Mouse (Mus musculus) urinary bladder, postnatal 14 days (tissue): ENCODE results near the gene Ganab.
A peak's percentile ranks its signal among the peaks of the same experiment; 100 is the strongest.
"Not testable (repeated sequence)": the region's sequence is repeated elsewhere in the genome, so short reads cannot be mapped to it uniquely, and the experiment has no call there.

Experiments
- DNase-seq: peaks from one replicate; pipeline ENCODE4 v3.0.0; 2021; ENCODE audit warnings: low spot score

The Ganab gene

DNA sequence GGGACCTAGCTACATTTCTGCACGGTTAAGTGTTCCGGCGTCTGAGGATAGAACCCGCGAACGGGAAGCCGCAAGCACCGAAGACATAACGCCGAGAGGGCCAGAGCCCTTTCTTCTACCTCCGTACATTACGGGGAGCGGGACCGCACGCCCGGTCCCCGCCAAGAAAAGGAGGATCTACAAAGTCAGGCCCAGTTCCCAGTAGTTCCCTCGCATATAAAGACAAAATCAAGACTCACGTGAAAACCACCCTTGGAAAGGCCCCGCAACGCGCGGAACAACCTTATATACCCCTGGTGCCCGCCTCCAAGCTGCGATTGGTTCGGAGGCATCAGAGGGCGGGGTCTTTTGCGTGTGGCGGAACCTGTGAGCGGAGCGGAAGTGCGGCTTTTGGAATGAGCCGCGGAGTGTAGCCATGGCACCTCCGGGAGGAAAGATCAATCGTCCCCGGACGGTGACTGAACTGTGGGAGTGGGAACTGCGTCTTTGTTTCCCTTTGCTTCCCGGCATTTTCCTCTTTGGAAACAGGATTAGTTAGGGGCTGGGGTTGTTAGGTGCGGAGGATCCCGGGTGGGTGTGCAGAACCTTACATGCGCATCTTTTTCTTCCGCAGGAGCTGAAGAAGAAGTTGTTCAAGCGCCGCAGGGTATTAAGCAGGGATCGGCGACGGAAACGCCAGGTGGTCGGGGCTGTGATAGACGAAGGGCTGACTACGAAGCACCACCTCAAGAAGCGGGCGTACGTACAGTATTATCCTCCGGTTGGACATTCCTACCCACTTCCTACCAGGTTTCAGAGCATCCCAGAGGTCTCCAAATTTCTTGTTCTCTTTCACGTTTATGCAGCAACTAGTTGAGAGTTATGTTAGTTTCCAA lies 9.1 kb upstream of the Ganab start, which contains the start of the genes 1810009A15Rik and Gm49416:
Gene 1810009A15Rik (plus strand): TSS at position 343 of the 875 bp plus-strand sequence.
Gene Gm49416 (plus strand): TSS at position 416 of the 875 bp plus-strand sequence.
- peak; percentile 96 for DNase-seq

DNA sequence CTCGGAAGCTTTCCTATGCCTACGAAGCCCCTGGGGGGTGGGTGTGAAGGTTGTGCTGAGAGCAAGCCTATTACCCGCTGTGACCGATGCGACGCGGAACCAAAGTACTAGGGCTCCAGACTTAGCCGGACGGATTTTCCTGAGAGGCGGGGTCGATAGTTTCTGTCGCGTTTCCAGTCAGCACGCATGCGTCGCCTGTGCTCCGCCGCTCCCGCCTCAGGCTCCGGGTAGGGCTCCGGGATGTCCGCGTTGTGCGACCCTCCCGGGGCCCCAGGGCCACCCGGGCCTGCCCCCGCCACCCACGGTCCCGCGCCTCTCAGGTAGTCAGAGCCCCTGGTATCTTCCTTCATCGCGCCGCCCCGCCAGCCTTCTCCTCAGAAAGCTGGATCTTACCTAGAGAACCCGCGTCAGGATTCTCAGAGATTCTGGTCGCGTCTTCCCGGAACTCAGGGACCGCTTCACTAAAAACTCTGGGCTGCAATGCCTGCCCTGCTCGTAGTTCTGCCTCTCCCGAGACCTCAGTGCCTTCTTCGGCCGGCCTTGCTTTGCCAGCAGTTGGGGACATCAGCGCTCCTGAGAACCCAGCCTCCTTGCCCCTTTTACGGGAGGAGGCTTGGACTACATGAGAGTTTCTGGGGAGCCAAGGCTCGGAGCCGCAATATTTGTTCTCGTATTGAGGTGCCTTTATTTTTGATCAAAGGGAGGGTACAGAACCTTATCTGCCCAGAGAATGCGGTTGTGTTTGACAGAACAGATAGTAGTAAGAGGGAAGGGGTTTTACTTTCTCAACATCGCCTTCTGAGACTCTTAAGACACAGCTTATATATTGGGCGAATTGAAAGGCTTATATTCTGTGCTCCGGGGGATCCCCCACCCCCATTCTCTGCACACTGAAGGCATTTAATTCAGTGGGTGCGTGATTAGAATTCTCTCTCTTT lies 4.8 kb upstream of the Ganab start, which contains the start of gene Ints5:
Gene Ints5 (plus strand): TSS at position 177 of the 938 bp plus-strand sequence.
- peak; percentile 84 for DNase-seq

DNA sequence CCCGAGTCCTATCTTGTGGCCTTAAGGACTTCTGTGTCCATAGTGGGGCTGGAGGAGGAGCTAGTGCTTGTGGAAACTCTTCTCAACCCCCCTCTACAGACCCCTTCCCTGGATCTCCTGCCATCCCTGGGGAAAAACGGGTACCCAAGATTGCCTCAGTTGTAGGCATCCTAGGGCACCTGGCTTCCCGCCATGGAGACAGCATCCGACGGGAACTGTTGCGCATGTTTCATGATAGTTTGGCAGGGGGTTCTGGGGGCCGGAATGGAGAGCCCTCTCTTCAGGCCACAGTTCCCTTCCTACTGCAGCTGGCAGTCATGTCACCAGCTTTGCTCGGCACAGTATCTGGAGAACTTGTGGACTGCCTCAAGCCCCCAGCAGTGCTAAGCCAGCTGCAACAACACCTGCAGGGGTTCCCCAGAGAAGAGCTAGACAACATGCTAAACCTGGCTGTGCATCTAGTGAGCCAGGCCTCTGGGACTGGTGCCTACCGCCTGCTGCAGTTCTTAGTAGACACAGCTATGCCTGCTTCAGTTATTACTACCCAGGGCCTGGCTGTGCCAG lies 2.4 kb upstream of the Ganab start:
- DNase-seq, result no peak

DNA sequence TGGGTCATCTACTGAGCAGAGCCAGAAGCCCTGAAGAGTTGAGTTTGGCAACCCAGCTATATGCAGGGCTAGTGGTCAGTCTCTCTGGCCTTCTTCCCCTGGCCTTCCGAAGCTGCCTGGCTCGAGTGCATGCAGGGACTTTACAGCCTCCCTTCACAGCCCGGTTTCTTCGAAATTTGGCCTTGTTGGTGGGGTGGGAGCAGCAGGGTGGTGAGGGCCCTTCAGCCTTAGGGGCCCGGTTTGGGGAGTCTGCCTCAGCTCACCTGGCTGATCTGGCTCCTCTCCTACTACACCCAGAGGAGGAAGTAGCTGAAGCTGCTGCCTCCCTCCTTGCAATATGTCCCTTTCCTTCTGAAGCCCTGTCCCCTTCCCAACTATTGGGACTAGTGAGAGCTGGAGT lies 1.6 kb upstream of the Ganab start:
- DNase-seq, result not testable (repeated sequence)

DNA sequence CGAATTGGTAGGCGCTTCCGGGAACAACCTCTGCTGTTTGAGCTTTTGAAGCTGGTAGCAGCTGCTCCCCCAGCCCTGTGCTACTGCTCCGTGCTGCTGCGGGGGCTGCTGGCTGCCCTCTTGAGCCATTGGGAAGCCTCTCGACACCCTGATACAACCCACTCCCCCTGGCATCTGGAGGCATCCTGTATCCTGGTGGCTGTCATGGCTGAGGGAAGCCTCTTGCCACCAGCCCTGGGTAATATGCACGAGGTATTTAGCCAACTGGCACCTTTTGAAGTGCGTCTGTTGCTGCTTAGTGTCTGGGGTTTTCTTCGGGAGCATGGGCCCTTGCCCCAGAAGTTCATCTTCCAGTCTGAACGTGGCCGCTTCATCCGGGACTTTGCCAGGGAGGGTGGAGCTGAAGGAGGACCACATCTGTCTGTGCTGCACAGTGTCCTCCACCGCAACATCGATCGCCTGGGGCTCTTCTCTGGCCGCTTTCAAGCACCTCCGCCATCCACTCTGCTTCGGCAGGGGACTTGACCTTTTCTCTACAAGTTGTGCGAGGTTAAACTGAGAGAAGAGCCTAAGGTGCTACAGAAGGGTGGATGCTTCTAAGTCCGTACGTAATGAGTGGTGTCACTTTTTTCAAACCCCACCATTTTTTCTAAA lies 533 bp upstream of the Ganab start:
- peak; percentile 58 for DNase-seq

DNA sequence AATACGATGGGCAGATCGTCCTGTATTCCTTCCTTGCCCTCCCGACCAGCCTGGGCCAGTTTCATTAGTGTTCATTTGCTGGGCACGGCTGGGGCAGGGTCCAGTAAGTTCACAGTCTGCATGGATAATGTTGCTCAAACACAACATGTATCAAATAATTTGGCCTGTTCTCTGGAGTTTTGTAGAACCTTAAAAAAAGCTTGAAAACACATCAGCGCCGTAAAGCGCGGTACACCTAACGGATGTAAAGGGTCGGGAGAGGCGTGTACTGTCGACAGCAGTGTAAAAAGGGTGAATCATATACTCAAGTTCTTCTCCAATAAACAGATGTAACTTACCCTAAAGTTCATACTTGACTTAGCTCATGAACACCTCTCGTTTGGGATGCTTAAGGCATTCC lies 705 bp downstream of the Ganab start:
- no peak for DNase-seq

DNA sequence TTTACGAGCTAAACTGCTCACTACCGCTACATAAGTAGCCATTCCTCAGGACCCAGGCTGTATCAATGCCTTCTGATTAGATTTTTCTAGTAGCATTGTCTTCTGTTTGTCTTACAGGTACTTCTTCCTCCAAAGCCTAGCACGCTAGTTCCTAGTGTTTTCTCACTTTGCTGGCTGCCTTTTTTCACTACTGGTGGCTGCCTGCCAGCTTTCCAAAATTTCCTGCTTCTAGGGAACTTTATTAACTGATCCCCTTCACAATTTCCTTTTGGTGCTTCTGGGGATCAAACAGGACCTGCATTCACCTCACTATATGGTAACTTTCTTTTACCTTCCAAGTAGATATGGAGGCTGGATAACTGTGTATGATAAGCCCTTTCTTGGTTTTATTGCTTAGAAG lies 1.2 kb downstream of the Ganab start:
- DNase-seq, result no peak

DNA sequence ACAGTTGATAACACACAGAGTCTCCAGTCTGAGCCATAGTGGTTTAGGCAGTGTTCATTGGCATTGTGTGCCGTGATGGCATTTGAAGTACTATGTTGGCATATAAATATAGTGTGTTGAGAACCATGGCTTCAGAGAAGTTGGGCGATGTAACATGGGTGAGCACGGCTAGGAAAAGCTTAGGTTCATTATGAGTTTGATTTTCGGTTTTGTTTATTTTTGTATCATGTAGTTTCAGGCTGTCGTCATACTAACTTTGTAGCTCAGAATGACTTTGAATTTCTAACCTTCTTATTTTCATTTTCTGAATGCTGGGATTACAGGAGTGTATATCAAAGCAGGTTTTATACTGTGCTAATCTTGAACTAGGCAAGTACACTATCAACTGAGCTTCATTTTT lies 5.5 kb downstream of the Ganab start:
- no peak for DNase-seq

DNA sequence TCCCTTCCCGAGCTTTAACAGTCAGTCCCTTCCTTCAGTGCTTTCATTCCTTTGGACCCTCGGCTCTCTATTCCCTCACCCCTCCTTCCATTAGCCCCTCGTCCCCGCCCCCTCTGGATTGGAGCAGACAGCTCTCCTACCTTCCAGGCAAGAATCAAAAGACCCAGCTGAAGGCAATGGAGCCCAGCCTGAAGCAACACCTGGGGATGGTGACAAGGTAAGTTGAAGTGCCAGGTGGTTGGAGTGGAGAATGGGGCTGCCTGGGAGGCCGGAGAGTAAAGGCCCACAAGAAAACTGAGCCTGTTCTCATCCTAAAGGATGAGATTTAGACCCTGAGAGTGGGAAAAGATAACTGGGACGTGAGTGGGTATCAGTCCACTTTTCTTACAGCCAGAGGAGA lies 10.7 kb downstream of the Ganab start:
- DNase-seq, result no peak

DNA sequence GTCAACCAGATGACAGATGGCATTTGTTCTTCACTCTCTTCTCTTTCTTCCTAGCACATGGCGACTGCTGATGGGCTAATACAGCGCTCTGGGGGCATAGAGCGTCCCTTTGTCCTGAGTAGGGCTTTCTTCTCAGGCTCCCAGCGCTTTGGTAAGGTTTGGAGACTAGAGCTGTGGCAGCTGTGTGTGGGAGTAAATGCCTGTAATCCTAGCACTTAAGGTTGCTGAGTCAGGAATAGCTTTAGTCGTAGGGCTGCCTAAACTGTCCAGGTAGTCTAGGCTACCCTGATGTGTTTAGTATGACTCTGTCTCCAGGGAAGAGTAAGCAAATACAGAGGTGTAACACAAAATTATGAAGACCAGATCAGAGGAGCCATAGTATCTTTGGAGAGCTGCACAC lies 13.9 kb downstream of the Ganab start:
- no peak for DNase-seq

DNA sequence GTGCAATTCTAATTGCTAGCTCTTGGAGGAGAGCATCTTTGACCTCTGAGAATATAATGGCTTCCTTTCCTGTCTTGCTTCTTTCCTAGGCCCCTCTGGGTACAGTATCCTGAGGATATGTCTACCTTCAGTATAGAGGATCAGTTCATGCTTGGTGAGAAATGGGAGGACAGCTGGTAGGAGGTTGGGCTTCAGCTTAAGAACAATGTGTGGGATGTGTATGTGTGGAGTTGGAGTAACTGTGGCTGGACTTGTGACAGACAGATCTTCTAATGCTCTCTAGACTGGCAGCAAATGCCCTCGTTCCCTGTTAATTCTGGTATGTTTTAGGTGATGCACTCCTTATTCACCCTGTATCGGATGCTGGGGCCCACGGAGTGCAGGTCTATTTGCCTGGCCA lies 16.3 kb downstream of the Ganab start:
- no peak for DNase-seq

DNA sequence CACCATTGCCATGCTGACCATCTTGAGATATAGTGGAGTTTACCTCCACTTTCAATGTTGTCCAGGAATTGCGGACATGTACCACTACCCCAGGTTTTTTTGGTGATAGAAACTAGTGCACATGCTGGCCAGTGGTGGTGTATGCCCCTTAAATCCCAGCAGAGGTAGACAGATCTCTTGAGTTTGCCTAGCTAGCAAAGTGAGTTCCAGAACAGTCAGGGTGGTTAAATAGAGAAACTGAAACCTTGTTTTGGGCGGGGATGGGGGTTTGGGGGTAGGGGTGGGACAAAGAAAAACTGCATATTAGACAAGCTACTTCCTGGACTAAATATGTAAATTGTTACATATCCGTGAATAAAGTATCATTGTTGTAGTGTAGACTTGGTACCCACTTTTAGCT lies 21.1 kb downstream of the Ganab start:
- DNase-seq, result no peak

DNA sequence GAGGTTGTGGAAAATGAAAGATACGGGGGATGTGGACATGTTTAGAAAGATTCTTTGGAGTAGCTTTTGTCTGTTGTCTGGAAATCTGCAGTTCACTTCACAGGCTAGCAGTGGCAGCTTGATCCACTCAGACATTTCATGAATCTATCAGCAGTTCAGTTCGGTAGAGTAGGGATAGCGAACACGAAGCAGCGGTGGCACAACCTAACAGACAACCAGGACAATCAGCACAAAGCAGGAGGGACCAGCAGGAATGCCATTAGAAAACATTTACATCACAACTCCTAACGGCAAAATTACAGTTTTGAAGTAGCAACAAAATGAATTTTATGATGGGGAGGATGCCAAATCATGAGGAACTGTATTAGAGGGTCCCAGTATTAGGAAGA lies 21.8 kb downstream of the Ganab start:
- no peak for DNase-seq

DNA sequence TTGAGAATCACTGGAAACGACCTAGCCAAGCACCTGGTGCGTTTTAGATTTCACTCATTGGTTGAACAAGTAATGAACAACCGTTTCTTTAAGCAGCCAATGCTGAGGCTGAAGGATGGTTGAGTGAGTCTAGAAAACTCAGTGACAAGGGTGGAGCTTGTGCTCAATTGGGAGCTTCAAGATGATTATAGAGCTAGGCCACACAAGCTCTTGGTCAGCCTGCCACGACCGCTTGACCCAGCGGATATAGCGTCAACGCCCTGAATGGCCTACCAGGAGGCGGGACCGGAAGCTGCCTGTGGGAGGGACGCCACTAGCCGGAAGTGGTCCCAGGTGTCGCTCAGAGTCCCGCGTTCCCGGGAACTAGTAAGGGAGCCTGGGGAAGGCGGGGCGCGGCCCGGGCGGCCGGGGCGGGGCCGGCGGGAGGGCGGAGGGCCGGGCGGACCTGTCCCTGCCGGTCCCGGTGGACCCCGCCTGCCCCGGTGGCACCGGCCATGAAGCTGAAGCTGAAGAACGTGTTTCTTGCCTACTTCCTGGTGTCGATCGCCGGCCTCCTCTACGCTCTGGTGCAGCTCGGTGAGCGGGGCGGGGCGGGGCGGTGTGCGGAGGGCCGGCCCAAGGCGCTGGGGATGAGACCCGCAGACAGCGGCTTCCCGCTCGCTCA lies 22.3 kb downstream of the Ganab start, which contains the start of gene B3gat3:
Gene B3gat3 (plus strand): TSS at position 302 of the 664 bp plus-strand sequence.
- peak; percentile 96 for DNase-seq

DNA sequence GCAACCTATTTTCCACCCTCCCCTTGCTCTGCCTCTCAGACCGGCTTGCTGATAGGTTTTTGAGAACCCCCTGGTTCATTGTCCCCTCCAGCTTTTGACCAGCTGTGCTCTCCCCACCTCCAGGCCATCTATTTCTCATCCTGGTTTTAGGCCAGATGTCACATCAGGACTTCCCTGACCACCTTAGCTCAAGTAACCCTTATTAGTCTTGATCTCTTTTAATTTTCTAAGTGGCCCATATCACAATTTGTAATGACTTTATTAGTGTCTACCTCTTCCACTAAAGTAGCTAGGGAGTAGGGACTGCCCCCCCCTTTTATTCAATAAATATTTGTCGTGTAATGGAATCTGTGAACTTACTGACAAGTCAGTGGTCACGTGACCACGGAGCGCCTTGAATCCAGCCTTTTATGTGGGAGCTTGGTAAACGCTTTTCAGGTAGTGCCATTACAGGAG lies 23.0 kb downstream of the Ganab start:
- DNase-seq, result no peak

DNA sequence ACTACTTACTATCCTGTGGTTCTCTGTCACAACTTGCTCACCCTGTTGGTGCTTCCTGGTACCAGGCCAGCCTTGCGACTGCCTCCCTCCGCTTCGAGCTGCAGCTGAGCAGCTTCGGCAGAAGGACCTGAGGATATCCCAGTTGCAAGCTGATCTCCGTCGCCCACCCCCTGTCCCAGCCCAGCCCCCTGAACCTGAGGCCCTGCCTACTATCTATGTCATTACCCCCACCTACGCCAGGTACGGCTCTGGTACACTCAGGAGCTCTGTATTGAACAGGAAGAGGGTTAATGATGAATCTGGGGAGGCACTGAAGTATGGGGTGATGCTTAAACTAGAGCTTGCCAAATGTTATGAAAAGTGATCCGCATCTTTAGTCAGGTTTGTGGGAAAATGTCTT lies 23.9 kb downstream of the Ganab start:
- no peak for DNase-seq

DNA sequence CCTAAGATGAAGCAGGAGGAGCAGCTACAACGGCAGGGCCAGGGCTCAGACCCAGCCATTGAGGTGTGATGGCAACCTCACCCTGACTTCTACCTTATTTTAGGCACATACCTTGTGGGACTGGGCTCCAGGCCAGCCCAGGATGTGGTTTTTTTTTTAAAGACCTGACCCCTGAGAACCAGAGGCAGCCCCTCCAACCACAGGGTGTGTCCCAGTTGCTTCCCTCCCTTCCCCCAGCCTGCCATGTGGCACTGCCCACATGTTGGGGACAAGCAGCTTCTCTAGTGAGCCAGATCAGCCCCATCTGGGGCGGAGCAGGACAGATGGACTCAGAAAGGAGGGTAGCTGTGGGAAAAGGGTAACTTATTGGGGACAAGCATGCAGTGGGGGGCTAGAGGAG lies 28.9 kb downstream of the Ganab start:
- no peak for DNase-seq

DNA sequence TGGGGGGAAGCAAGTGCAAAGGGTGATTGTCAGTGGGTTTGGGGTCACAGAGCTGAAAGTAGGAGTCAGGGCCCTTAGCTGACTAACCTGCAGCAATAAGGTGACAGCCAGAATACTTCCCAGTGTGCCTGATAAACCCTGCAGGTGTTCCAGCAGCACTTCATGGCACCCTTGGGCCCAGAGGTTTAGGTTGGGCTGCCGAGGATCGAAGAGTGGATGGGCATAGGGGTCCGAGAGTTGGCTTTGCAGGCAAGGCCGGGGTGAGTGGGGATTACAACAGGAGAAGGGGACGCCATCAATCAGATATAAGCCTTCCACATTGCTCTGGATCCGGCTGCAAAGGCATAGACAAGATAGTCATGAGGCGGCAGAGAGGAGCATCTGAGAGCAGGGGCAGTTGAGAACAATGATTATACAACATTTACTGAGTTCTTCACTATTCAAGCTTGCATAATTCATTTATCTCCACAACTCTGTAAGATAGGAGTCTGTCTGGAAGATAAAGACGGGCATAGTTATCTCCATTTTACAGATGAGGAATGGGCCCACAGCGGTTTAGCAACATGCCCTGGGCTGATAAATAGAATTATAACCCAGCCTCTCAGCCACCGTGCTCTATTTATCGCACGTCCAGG lies 30.1 kb downstream of the Ganab start:
- no peak for DNase-seq

DNA sequence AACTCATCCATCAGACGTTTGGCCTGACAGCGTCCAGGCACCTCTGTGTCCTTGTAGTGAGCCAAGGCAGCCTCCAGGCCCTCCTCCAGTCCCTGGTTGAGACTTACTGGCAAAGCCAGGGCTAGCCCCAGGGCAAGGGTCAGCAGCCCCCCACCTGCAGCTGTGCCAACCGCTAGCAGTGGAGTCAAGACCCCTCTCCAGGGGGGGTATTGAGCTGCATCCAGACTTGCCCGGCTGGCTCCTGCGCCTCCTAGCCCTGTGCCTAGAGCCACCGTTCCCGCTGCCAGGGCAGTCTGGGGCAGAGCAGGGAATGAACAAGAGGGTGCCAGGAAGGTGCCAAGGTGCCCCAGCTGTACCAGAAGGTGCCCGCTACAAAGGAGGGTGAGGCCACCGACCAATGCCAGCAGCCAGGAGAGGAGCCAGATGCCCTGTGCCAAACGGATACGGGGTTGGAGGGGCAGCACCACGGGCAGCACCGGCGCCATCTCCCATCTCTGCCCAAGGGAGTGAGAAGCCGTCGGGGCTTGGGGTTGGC lies 30.9 kb downstream of the Ganab start:
- DNase-seq, result no peak
